Mouse (Mus musculus) CH12.LX (cell line): ENCODE measurements around the gene Tpi1. TPM values are rescaled to one million over a fixed set of nuclear protein-coding genes. Genes with fewer than 3 reads are reported as not detected.
A peak's percentile ranks its signal among the peaks of the same experiment; 100 is the strongest.

ENCODE experiments used
- DNase-seq: peaks from one replicate; pipeline ENCODE4 v3.0.0-alpha.2; 2013; ENCODE audit errors: extremely low read depth
- H3K27ac ChIP-seq: 2 replicates; pipeline ENCODE4 v1.5.1; 2012; ENCODE audit warnings: low read depth, mild to moderate bottlenecking, control low read depth, moderate library complexity; ENCODE audit not compliant: insufficient read depth
- H3K27me3 ChIP-seq: replicated peaks from 2 replicates; pipeline ENCODE3; 2012; ENCODE audit warnings: inconsistent platforms
- H3K36me3 ChIP-seq, 2 experiments: replicated peaks in 1 of 2; 2 replicates each; pipeline versions ENCODE3 to v1.6.1; 2012; ENCODE audit warnings: inconsistent platforms in 1 of 2, low read length in 1 of 2, mild to moderate bottlenecking in 1 of 2, mixed read lengths in 1 of 2, moderate library complexity in 1 of 2; ENCODE audit not compliant: control insufficient read depth in 1 of 2, insufficient read depth in 1 of 2
- H3K4me1 ChIP-seq, 2 experiments: 2 replicates each; pipeline ENCODE4 v1.6.1; 2012; ENCODE audit warnings: inconsistent platforms in 1 of 2, moderate library complexity in 1 of 2; ENCODE audit not compliant: insufficient read depth in 2 of 2, control insufficient read depth in 1 of 2
- H3K4me2 ChIP-seq: 2 replicates; pipeline ENCODE4 v1.6.1; 2012; ENCODE audit warnings: low read depth, mild to moderate bottlenecking, control low read depth; ENCODE audit not compliant: poor library complexity, insufficient read depth, severe bottlenecking
- H3K4me3 ChIP-seq, 3 experiments: fragments of 150-350 bp in 1 of 3; sonication (generic) in 1 of 3; replicated peaks in 1 of 3; 2 replicates each; pipeline versions ENCODE3 to v1.5.1; 2011 to 2012; ENCODE audit warnings: low read depth in 2 of 3, low read length in 2 of 3, mild to moderate bottlenecking in 2 of 3, moderate library complexity in 2 of 3, control low read depth in 1 of 3, improper control_type of control experiment in 1 of 3, inconsistent platforms in 1 of 3, mixed read lengths in 1 of 3; ENCODE audit not compliant: poor library complexity in 1 of 3
- H3K79me2 ChIP-seq: replicated peaks from 2 replicates; pipeline ENCODE4 v1.6.1; 2012; ENCODE audit warnings: mild to moderate bottlenecking, moderate library complexity; ENCODE audit not compliant: control insufficient read depth, poor library complexity, insufficient read depth, severe bottlenecking; ENCODE audit errors: extremely low read depth
- H3K9ac ChIP-seq: 2 replicates; pipeline ENCODE4 v1.6.1; 2012; ENCODE audit warnings: low read depth, mild to moderate bottlenecking, control low read depth, moderate library complexity; ENCODE audit not compliant: insufficient read depth
- H3K9me3 ChIP-seq: replicated peaks from 2 replicates; pipeline ENCODE3; 2012; ENCODE audit warnings: low read length, inconsistent platforms, mixed read lengths
- BHLHE40 ChIP-seq: IDR thresholded peaks from 2 replicates; pipeline ENCODE4 v1.6.1; 2011; ENCODE audit warnings: mild to moderate bottlenecking, low read depth, low read length, improper control_type of control experiment
- CHD2 ChIP-seq: IDR thresholded peaks from 2 replicates; pipeline ENCODE4 v1.6.1; 2011; ENCODE audit warnings: low read length, improper control_type of control experiment
- CTCF ChIP-seq, 2 experiments: IDR thresholded peaks in 1 of 2; conservative IDR thresholded peaks in 1 of 2; 2 replicates each; pipeline ENCODE4 v1.5.1; 2011 to 2012; ENCODE audit warnings: low read depth in 2 of 2, low read length in 2 of 2, improper control_type of control experiment in 1 of 2, inconsistent platforms in 1 of 2, mild to moderate bottlenecking in 1 of 2, moderate library complexity in 1 of 2
- ELF1 ChIP-seq: IDR thresholded peaks from 2 replicates; pipeline ENCODE4 v1.6.1; 2014; ENCODE audit warnings: low read depth, mild to moderate bottlenecking, inconsistent platforms, low read length, improper control_type of control experiment
- EP300 ChIP-seq: IDR thresholded peaks from 2 replicates; pipeline ENCODE4 v1.6.1; 2011; ENCODE audit warnings: low read length, improper control_type of control experiment
- ETS1 ChIP-seq: conservative IDR thresholded peaks from 2 replicates; pipeline ENCODE4 v1.6.1; 2012; ENCODE audit warnings: low read depth, mild to moderate bottlenecking, inconsistent platforms, low read length, improper control_type of control experiment, moderate library complexity
- HCFC1 ChIP-seq: IDR thresholded peaks from 2 replicates; pipeline ENCODE4 v1.6.1; 2012; ENCODE audit warnings: low read depth, mild to moderate bottlenecking, inconsistent platforms, low read length, improper control_type of control experiment
- IRF4 ChIP-seq: IDR thresholded peaks from 2 replicates; pipeline ENCODE4 v1.6.1; 2014; ENCODE audit warnings: low read depth, mild to moderate bottlenecking, inconsistent platforms, low read length, improper control_type of control experiment
- JUN ChIP-seq: IDR thresholded peaks from 2 replicates; pipeline ENCODE4 v1.6.1; 2011; ENCODE audit warnings: low read depth, mild to moderate bottlenecking, low read length, improper control_type of control experiment, moderate library complexity; ENCODE audit not compliant: insufficient read depth
- MAFK ChIP-seq: IDR thresholded peaks from 2 replicates; pipeline ENCODE4 v1.6.1; 2011; ENCODE audit warnings: low read length, improper control_type of control experiment; ENCODE audit not compliant: insufficient replicate concordance
- MAZ ChIP-seq: IDR thresholded peaks from 2 replicates; pipeline ENCODE4 v1.6.1; 2012; ENCODE audit warnings: low read depth, mild to moderate bottlenecking, inconsistent platforms, low read length, improper control_type of control experiment, moderate library complexity
- MEF2A ChIP-seq: IDR thresholded peaks from 2 replicates; pipeline ENCODE4 v1.6.1; 2014; ENCODE audit warnings: low read depth, mild to moderate bottlenecking, inconsistent platforms, low read length, improper control_type of control experiment, borderline replicate concordance
- MXI1 ChIP-seq: IDR thresholded peaks from 2 replicates; pipeline ENCODE4 v1.6.1; 2011; ENCODE audit warnings: mild to moderate bottlenecking, low read depth, low read length, improper control_type of control experiment
- NELFE ChIP-seq: IDR thresholded peaks from 2 replicates; pipeline ENCODE4 v1.6.1; 2011; ENCODE audit warnings: low read depth, low read length, improper control_type of control experiment
- NRF1 ChIP-seq: IDR thresholded peaks from 2 replicates; pipeline ENCODE4 v1.6.1; 2014; ENCODE audit warnings: low read depth, mild to moderate bottlenecking, inconsistent platforms, low read length, improper control_type of control experiment, moderate library complexity
- PAX5 ChIP-seq: IDR thresholded peaks from 2 replicates; pipeline ENCODE4 v1.6.1; 2012; ENCODE audit warnings: low read length, inconsistent platforms, mixed read lengths
- POLR2A ChIP-seq: IDR thresholded peaks from 2 replicates; pipeline ENCODE4 v1.6.1; 2011; ENCODE audit warnings: low read depth, mild to moderate bottlenecking, improper control_type of control experiment, low read length
- RAD21 ChIP-seq: IDR thresholded peaks from 2 replicates; pipeline ENCODE4 v1.6.1; 2011; ENCODE audit warnings: low read depth, mild to moderate bottlenecking, low read length, improper control_type of control experiment, moderate library complexity
- SIN3A ChIP-seq: IDR thresholded peaks from 2 replicates; pipeline ENCODE4 v1.6.1; 2012; ENCODE audit warnings: low read length, improper control_type of control experiment, inconsistent platforms
- SMC3 ChIP-seq: IDR thresholded peaks from 2 replicates; pipeline ENCODE4 v1.6.1; 2011; ENCODE audit warnings: low read depth, low read length, improper control_type of control experiment
- TBP ChIP-seq: conservative IDR thresholded peaks from 2 replicates; pipeline ENCODE4 v1.6.1; 2011; ENCODE audit warnings: low read depth, low read length, improper control_type of control experiment
- TCF12 ChIP-seq: IDR thresholded peaks from 2 replicates; pipeline ENCODE4 v1.6.1; 2014; ENCODE audit warnings: low read depth, mild to moderate bottlenecking, inconsistent platforms, low read length, improper control_type of control experiment
- UBTF ChIP-seq: IDR thresholded peaks from 2 replicates; pipeline ENCODE4 v1.6.1; 2012; ENCODE audit warnings: low read depth, mild to moderate bottlenecking, inconsistent platforms, low read length, improper control_type of control experiment, moderate library complexity
- USF1 ChIP-seq: IDR thresholded peaks from 2 replicates; pipeline ENCODE4 v1.6.1; 2014; ENCODE audit warnings: low read depth, mild to moderate bottlenecking, inconsistent platforms, low read length, improper control_type of control experiment
- USF2 ChIP-seq: conservative IDR thresholded peaks from 2 replicates; pipeline ENCODE4 v1.6.1; 2011; ENCODE audit warnings: low read depth, low read length, improper control_type of control experiment
- ZC3H11A ChIP-seq: IDR thresholded peaks from 2 replicates; pipeline ENCODE4 v1.6.1; 2012; ENCODE audit warnings: low read depth, mild to moderate bottlenecking, inconsistent platforms, low read length, improper control_type of control experiment
- dilution Hi-C: fragments of 300-500 bp; cut with MboI; formaldehyde crosslinking; loops from 2 replicates; pipeline ENCODE4 v1.14.3; 2020; ENCODE audit warnings: low sequenced_read_pairs; ENCODE audit not compliant: extremely low pct_unique_long_range_greater_than_20kb, extremely low pct_ligation_motif_present
- in situ Hi-C: fragments of 300-500 bp; cut with MboI; formaldehyde crosslinking; loops from 3 replicates; pipeline ENCODE4 v1.14.3; 2019; ENCODE audit warnings: low sequenced_read_pairs, low pct_ligation_motif_present, low pct_unique_long_range_greater_than_20kb, mixed read lengths
- polyA plus RNA-seq: library from polyadenylated mRNA; unstranded; fragments of >175 nt; gene quantifications from 2 replicates; pipeline ENCODE4 v1.2.1, GENCODE M21; 2012; ENCODE audit warnings: low read depth; ENCODE audit not compliant: insufficient read length
- total RNA-seq, 2 experiments: library from RNA; depleted of rRNA; stranded (reverse); fragments of 300-350 nt in 1 of 2; fragments of >200 nt in 1 of 2; gene quantifications; 2 replicates each; pipeline ENCODE4 v1.2.3; 2012 to 2014

Gene Tpi1
- total and polyA plus RNA-seq, 3 experiments, result 758 to 1,645 (median 1,303) TPM

GRCm38 (mm10) chr6:124861266-124861665 is 47.2 kb upstream of the Tpi1 start:
- H3K4me1 ChIP-seq, result peaks cover 29 to 34% of the 10 kb centered on the region in 2 experiments
- peaks cover 22% of the 10 kb centered on the region for H3K27me3 ChIP-seq
- no peaks in the 10 kb centered on the region for H3K79me2 ChIP-seq
- H3K9ac ChIP-seq, result no peak overlapping the region
- no peak overlapping the region for H3K4me2 ChIP-seq
- dilution Hi-C loops, result no loop called here
- H3K27ac ChIP-seq, result no peak overlapping the region
- no peak for DNase-seq
- no peaks in the 10 kb centered on the region for H3K36me3 ChIP-seq
- in situ Hi-C loops, result loop anchor here (25.0 kb wide), 1 partner anchor 176 kb away; the partner anchor contains the start of genes Acrbp and Ing4
- no peaks in the 10 kb centered on the region for H3K9me3 ChIP-seq
- H3K4me3 ChIP-seq, result no peak overlapping the region
- no peak for TF ChIP-seq BHLHE40
- no peak for TF ChIP-seq RAD21
- no peak for TF ChIP-seq TBP
- TF ChIP-seq PAX5, result no peak
- TF ChIP-seq IRF4, result no peak
- TF ChIP-seq SIN3A, result no peak
- TF ChIP-seq USF2, result no peak
- no peak for TF ChIP-seq ELF1
- TF ChIP-seq POLR2A, result no peak
- TF ChIP-seq NELFE, result no peak

GRCm38 (mm10) chr6:124860511-124860910 is 46.4 kb upstream of the Tpi1 start:
- no peak overlapping the region for H3K4me2 ChIP-seq
- dilution Hi-C loops (no loop called here), in situ Hi-C loops (loop anchor here (25.0 kb wide), 1 partner anchor 177 kb away; the partner anchor contains the start of genes Acrbp and Ing4)
- H3K79me2 ChIP-seq, result no peaks in the 10 kb centered on the region
- H3K27ac ChIP-seq, result no peak overlapping the region
- peaks cover 27% of the 10 kb centered on the region for H3K27me3 ChIP-seq
- H3K9me3 ChIP-seq, result no peaks in the 10 kb centered on the region
- no peak for DNase-seq
- H3K4me3 ChIP-seq, result no peak overlapping the region
- H3K4me1 ChIP-seq, result peaks cover 32 to 34% of the 10 kb centered on the region in 2 experiments
- TF ChIP-seq UBTF, result no peak
- TF ChIP-seq MEF2A, result no peak
- TF ChIP-seq SMC3, result no peak
- no peak for TF ChIP-seq PAX5
- H3K9ac ChIP-seq, result no peak overlapping the region
- H3K36me3 ChIP-seq, result no peaks in the 10 kb centered on the region

GRCm38 (mm10) chr6:124859725-124860124 is 45.6 kb upstream of the Tpi1 start:
- peak; percentile 71 for TF ChIP-seq ZC3H11A
- TF ChIP-seq JUN, result no peak
- no peak for TF ChIP-seq MAFK
- TF ChIP-seq NRF1, result 0 out of 2 replicates have a peak, but pooled peaks have one; percentile 18
- peak; percentile 23; the same call in 1 of the 2 replicates for TF ChIP-seq IRF4
- TF ChIP-seq MEF2A, result peak; percentile 38; the same call in 1 of the 2 replicates
- TF ChIP-seq TCF12, result no peak; the same call in 1 of the 2 replicates
- TF ChIP-seq EP300, result no peak
- TF ChIP-seq MAZ, result no peak
- no peak for TF ChIP-seq PAX5
- TF ChIP-seq ETS1, result no peak
- peak; percentile 96 for TF ChIP-seq RAD21
- TF ChIP-seq SMC3, result peak; percentile 93
- peak; percentile 61 to 95 for TF ChIP-seq CTCF (conservative IDR thresholded peaks at IDR 0.05 in 1 of 2, IDR thresholded peaks at IDR 0.05 in 1 of 2; ENCODE audit: low read depth in 2 of 2, low read length in 2 of 2)
- no peak for TF ChIP-seq CHD2
- TF ChIP-seq HCFC1, result no peak
- no peak for TF ChIP-seq USF1
- TF ChIP-seq MXI1, result peak; percentile 41; the same call in 1 of the 2 replicates
- peak; percentile 40; the same call in 1 of the 2 replicates for TF ChIP-seq NELFE
- DNase-seq, result peak; percentile 78
- no peak overlapping the region for H3K27ac ChIP-seq
- dilution Hi-C loops (no loop called here), in situ Hi-C loops (loop anchor here (25.0 kb wide), 1 partner anchor 178 kb away; the partner anchor contains the start of genes Acrbp and Ing4)
- H3K79me2 ChIP-seq, result no peaks in the 10 kb centered on the region
- peak overlapping the region in 1 of 3 experiments; percentile 36 for H3K4me3 ChIP-seq
- no peak overlapping the region for H3K4me2 ChIP-seq
- H3K4me1 ChIP-seq, result peaks cover 32% of the 10 kb centered on the region in 2 experiments
- no peaks in the 10 kb centered on the region for H3K36me3 ChIP-seq
- H3K27me3 ChIP-seq, result peaks cover 28% of the 10 kb centered on the region
- H3K9me3 ChIP-seq, result no peaks in the 10 kb centered on the region
- H3K9ac ChIP-seq, result no peak overlapping the region
